Mouse (Mus musculus): ENCODE results near the gene Gm9999. TPM values are rescaled to one million over a fixed set of nuclear protein-coding genes. Genes with fewer than 3 reads are reported as not detected.

Gm9999 gene
- not detected in 2 replicates for polyA plus RNA-seq (2015; fragmentation: Nextera tagmentation; extraction: Ambion mirVana)

DNA sequence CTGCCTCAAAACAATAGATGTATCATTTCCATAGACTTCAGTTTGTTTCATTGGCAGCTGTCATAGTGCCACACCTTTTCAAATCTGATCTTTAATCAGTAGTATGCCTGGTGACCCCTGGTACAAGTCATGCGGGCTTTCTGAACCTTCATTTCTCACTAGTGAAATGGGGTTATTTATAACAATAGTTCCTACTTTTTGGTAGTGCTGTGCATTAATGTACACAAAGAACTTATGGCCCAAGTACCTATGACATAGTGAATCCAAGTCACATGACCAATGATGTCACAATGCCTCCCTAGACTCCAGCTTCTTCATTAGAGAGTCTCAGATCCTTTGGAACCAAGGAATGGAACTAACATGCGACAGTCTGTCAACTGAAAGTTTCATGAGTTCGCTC is at the start of gene Gm9999:
TSS of gene Gm9999 (plus strand) at position 301 of the 400 bp plus-strand sequence.
- no peak for ATAC-seq (ENCODE audit: low FRiP score, low read depth)

GRCm38 (mm10) chr7:46934788-46935187 is 48.6 kb upstream of the Gm9999 start:
- no peak for ATAC-seq (ENCODE audit: low FRiP score, low read depth)

More for the DNA sequence above, at the start of gene Gm9999:
- H3K27ac ChIP-seq, result no peak within 1 kb of the TSS
- H3K4me3 ChIP-seq, result no peak within 1 kb of the TSS
- no peaks in the 10 kb centered on the region for H3K36me3 ChIP-seq
- 92% methylated on average over 3 of the region's 3 CpGs for WGBS
- H3K9ac ChIP-seq, result no peak within 1 kb of the TSS
- H3K27me3 ChIP-seq, result no peaks in the 10 kb centered on the region
- no peaks in the 10 kb centered on the region for H3K9me3 ChIP-seq
- peaks cover 18% of the 10 kb centered on the region for H3K4me1 ChIP-seq
- H3K4me2 ChIP-seq (replicated peaks), result no peak within 1 kb of the TSS

DNA sequence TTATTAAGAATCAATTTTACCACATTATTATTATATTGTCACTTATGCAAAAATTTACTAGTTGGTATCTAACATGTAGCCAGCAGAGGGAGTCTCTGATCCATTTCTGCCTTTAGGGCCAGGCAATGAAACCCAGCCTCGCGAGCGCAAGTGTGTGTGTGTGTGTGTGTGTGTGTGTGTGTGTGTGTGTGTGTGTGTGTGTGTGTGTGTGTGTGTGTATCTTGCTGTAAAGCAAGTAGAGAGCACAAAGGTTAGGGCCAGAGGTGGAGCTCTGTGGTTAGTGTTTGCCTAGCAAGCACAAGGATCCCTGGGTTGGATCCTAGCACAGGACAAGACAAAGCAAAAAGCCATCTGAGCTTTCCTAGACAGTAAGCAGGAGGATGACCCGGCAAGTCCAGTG is 47.5 kb upstream of the Gm9999 start:
- no peak overlapping the region for H3K9ac ChIP-seq
- WGBS, result 69% methylated on average over 4 of the region's 4 CpGs
- no peak overlapping the region for H3K27ac ChIP-seq
- peaks cover 59% of the 10 kb centered on the region for H3K36me3 ChIP-seq
- H3K4me2 ChIP-seq (replicated peaks), result no peak overlapping the region
- no peaks in the 10 kb centered on the region for H3K9me3 ChIP-seq
- no peak overlapping the region for H3K4me3 ChIP-seq
- no peaks in the 10 kb centered on the region for H3K27me3 ChIP-seq
- H3K4me1 ChIP-seq, result no peaks in the 10 kb centered on the region
- no peak for ATAC-seq (ENCODE audit: low FRiP score, low read depth)

More at GRCm38 (mm10) chr7:46934788-46935187, 48.6 kb upstream of the Gm9999 start:
- Histone ChIP-seq H3K9me3 (no peaks in the 10 kb centered on the region), H3K4me2 (replicated peaks) (no peak overlapping the region), H3K9ac (no peak overlapping the region), H3K36me3 (peaks cover 56% of the 10 kb centered on the region), H3K27me3 (no peaks in the 10 kb centered on the region), H3K4me1 (no peaks in the 10 kb centered on the region), H3K4me3 (no peak overlapping the region), H3K27ac (no peak overlapping the region)
- WGBS, result 75% methylated on average over 8 of the region's 8 CpGs

GRCm38 (mm10) chr7:46957831-46958691 is 25.3 kb upstream of the Gm9999 start, which contains the start of gene Uevld:
Gene Uevld, minus strand, starts transcription at chr7:46958527.
- H3K9me3 ChIP-seq, result no peaks in the 10 kb centered on the region
- H3K4me1 ChIP-seq, result peaks cover 15% of the 10 kb centered on the region
- H3K27ac ChIP-seq, result no peak within 1 kb of the TSS; the same call in 1 of the 2 replicates
- peaks cover 16% of the 10 kb centered on the region for H3K27me3 ChIP-seq
- ATAC-seq (ENCODE audit: low FRiP score, low read depth), result peak; percentile 93
- peaks cover 22% of the 10 kb centered on the region for H3K36me3 ChIP-seq
- under 1% methylated on average over 50 of the region's 51 CpGs for WGBS
- peak within 1 kb of the TSS; percentile 76 for H3K4me3 ChIP-seq
- H3K9ac ChIP-seq, result peak within 1 kb of the TSS; percentile 86
- peak within 1 kb of the TSS; percentile 85 for H3K4me2 ChIP-seq (replicated peaks)

DNA sequence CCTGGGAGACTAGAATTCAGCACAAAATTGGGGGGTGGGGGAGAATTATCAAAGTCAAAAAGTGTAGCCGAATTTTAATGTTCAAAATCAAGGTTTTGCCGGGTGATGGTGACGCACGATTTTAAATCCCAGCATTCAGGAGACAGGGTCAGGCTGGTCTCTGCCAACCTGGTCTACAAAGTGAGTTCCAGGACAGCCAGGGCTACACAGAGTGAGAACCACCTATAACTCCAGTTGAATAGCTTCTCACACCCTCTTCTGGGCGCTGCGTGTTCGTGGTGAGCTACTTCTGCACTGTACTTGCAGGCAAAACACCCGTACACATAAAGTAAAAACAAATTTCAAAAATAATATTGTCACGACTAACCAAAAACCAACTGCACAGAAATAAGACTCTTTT is 24.5 kb upstream of the Gm9999 start:
- Histone ChIP-seq H3K4me2 (replicated peaks) (peak overlapping the region; percentile 85), H3K4me3 (peak overlapping the region; percentile 76), H3K4me1 (peaks cover 21% of the 10 kb centered on the region), H3K27ac (no peak overlapping the region), H3K27me3 (peaks cover 16% of the 10 kb centered on the region), H3K9me3 (no peaks in the 10 kb centered on the region), H3K9ac (peak overlapping the region; percentile 86), H3K36me3 (peaks cover 14% of the 10 kb centered on the region)
- WGBS, result 20% methylated on average over 9 of the region's 9 CpGs
- no peak for ATAC-seq (ENCODE audit: low FRiP score, low read depth)

DNA sequence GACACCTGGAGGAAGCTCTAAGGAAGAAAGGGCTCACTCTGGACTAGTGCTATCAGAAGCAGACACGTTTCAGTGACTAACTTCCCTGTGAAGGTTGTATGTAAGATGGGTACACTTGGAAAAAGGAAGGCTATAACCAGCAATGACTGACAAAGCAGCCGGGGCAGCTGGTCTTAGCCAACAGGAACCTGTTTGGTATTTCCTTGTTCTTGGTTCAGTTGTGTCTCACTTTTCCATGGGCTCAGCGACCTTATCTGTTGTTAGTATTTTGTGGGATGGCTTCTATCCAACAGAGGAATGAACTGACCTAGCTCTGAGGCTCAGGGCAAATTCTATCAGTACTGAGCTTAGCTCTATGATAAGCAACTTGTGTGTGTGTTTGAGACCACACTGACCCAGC is 22.4 kb upstream of the Gm9999 start:
- ATAC-seq (ENCODE audit: low FRiP score, low read depth), result no peak
- Histone ChIP-seq H3K27me3 (peaks cover 16% of the 10 kb centered on the region), H3K9ac (no peak overlapping the region; the same call in 1 of the 2 replicates), H3K9me3 (no peaks in the 10 kb centered on the region), H3K36me3 (no peaks in the 10 kb centered on the region), H3K4me3 (no peak overlapping the region), H3K27ac (no peak overlapping the region), H3K4me1 (peaks cover 21% of the 10 kb centered on the region), H3K4me2 (replicated peaks) (no peak overlapping the region)
- 70% methylated on average over 3 of the region's 3 CpGs for WGBS

DNA sequence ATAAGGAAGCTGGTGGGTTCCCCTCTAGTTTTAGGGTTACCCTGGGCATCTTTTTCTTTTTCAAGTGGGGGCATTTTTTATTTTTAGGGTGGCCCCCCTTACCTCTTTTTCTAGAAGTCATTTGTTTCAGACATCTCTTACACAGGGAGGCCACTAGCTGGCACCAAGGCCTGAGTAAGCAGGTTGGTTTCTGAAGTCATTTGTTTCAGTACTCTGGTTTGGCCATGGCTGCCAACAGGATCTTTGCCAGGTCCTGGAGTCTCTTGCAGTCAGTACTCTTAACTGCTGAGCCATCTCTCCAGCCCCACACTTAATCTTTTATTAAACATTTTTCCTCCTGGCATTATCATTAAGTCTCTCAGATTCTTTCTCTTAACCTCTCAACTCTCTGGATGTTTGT is 21.2 kb upstream of the Gm9999 start:
- Histone ChIP-seq H3K36me3 (no peaks in the 10 kb centered on the region), H3K27ac (no peak overlapping the region)
- no peak for ATAC-seq (ENCODE audit: low FRiP score, low read depth)

GRCm38 (mm10) chr7:46962806-46963618 is 20.4 kb upstream of the Gm9999 start:
- no peak overlapping the region for H3K9ac ChIP-seq
- WGBS, result 2% methylated on average over 9 of the region's 9 CpGs
- H3K4me2 ChIP-seq (replicated peaks), result peak overlapping the region; percentile 44

More for the DNA sequence above, 21.2 kb upstream of the Gm9999 start:
- peaks cover 20% of the 10 kb centered on the region for H3K4me1 ChIP-seq
- H3K27me3 ChIP-seq, result peaks cover 16% of the 10 kb centered on the region
- no peak overlapping the region for H3K9ac ChIP-seq
- no peak overlapping the region for H3K4me3 ChIP-seq
- no peak overlapping the region for H3K4me2 ChIP-seq (replicated peaks)
- no peaks in the 10 kb centered on the region for H3K9me3 ChIP-seq

DNA sequence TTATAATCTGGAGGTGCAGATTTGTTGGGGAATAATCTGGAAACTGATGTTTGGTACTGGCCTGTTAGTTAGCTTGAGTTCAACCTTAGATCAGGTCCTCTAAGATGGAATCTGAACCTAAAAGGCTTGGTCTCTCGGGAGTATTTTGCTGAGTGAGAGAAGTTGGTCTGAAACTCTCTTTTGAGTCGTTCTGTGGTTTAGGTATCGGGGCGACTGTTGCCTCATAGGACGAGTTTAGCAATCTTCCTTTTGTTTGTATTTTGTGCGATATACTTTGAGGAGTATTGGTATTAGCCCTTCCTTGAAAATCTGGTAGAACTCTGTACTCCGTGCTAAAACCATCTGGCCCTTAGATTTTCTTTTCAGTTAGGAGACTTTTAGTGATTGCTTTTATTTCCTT is 19.3 kb upstream of the Gm9999 start:
- peaks cover 16% of the 10 kb centered on the region for H3K27me3 ChIP-seq
- no peak overlapping the region for H3K27ac ChIP-seq
- no peak overlapping the region for H3K4me3 ChIP-seq
- peaks cover 12% of the 10 kb centered on the region for H3K4me1 ChIP-seq
- no peaks in the 10 kb centered on the region for H3K9me3 ChIP-seq
- no peak for ATAC-seq (ENCODE audit: low FRiP score, low read depth)
- no peak overlapping the region for H3K4me2 ChIP-seq (replicated peaks)
- WGBS, result 84% methylated on average over 7 of the region's 7 CpGs
- H3K9ac ChIP-seq, result no peak overlapping the region
- H3K36me3 ChIP-seq, result no peaks in the 10 kb centered on the region

More at GRCm38 (mm10) chr7:46962806-46963618, 20.4 kb upstream of the Gm9999 start:
- Histone ChIP-seq H3K4me1 (peaks cover 12% of the 10 kb centered on the region), H3K36me3 (no peaks in the 10 kb centered on the region), H3K4me3 (no peak overlapping the region), H3K27ac (peak overlapping the region; percentile 52; the same call in 1 of the 2 replicates), H3K9me3 (no peaks in the 10 kb centered on the region), H3K27me3 (peaks cover 16% of the 10 kb centered on the region)
- ATAC-seq (ENCODE audit: low FRiP score, low read depth), result peak; percentile 63

GRCm38 (mm10) chr7:46969898-46970297 is 13.5 kb upstream of the Gm9999 start:
- H3K27ac ChIP-seq, result no peak overlapping the region
- ATAC-seq (ENCODE audit: low FRiP score, low read depth), result no peak
- no peak overlapping the region for H3K9ac ChIP-seq
- H3K4me1 ChIP-seq, result no peaks in the 10 kb centered on the region
- H3K4me3 ChIP-seq, result no peak overlapping the region
- H3K9me3 ChIP-seq, result peaks cover 6% of the 10 kb centered on the region; the same call in 1 of the 2 replicates
- 88% methylated on average over 4 of the region's 4 CpGs for WGBS
- no peaks in the 10 kb centered on the region for H3K27me3 ChIP-seq
- H3K36me3 ChIP-seq, result no peaks in the 10 kb centered on the region
- H3K4me2 ChIP-seq (replicated peaks), result no peak overlapping the region

DNA sequence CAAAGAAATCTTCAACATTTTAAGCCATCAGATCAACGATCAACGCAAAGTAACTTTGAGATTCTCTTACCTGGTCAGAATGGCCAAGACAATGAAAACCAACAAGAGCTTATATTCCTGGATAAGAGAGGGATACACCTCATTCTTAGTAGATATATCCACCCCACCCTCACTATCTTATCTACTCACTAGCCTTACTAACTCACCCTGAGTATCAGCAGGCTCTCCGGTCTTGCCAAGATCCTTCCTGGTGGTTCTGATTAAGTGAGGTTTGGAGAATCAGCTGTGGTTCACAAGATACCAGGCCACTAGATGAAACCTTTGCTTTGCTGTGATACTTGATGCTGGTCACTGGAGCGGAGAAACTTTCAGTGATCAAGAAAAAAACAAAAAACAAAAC is 8.7 kb upstream of the Gm9999 start:
- H3K9ac ChIP-seq, result no peak overlapping the region
- H3K9me3 ChIP-seq, result peaks cover 6% of the 10 kb centered on the region; the same call in 1 of the 2 replicates
- H3K4me2 ChIP-seq (replicated peaks), result no peak overlapping the region
- no peak for ATAC-seq (ENCODE audit: low FRiP score, low read depth)
- H3K36me3 ChIP-seq, result no peaks in the 10 kb centered on the region
- no peak overlapping the region for H3K27ac ChIP-seq
- H3K4me1 ChIP-seq, result no peaks in the 10 kb centered on the region
- WGBS, result 93% methylated on average over 4 of the region's 4 CpGs
- no peak overlapping the region for H3K4me3 ChIP-seq
- no peaks in the 10 kb centered on the region for H3K27me3 ChIP-seq

DNA sequence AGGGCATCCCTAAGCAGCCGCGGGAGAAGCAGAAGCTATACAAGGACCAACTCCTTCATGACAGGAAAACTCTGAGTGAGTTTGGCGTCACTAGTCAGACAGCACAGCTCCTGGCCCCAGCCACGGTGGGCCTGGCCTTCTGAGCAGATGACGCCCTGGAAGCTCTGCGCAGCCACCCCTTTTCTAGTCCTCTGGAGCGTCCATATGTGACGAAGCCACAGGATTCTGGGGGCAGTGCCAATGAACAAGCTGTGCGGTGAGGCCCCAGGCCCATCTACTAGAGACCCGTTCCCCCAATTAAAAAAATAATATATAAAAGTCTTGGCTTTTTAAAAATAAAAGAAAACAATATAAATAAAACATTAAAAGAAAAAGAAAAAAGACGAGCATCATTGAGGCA is 7.9 kb upstream of the Gm9999 start:
- H3K36me3 ChIP-seq, result no peaks in the 10 kb centered on the region
- H3K9ac ChIP-seq, result no peak overlapping the region
- no peaks in the 10 kb centered on the region for H3K4me1 ChIP-seq
- 86% methylated on average over 11 of the region's 11 CpGs for WGBS
- H3K9me3 ChIP-seq, result peaks cover 6% of the 10 kb centered on the region; the same call in 1 of the 2 replicates
- H3K27me3 ChIP-seq, result no peaks in the 10 kb centered on the region
- ATAC-seq (ENCODE audit: low FRiP score, low read depth), result no peak
- no peak overlapping the region for H3K4me2 ChIP-seq (replicated peaks)
- no peak overlapping the region for H3K27ac ChIP-seq
- H3K4me3 ChIP-seq, result no peak overlapping the region
